Mouse (Mus musculus) bone marrow, adult 2 months (tissue): ENCODE data around the gene Gm10282. TPM values are rescaled to one million over a fixed set of nuclear protein-coding genes. Genes with fewer than 3 reads are reported as not detected.
A peak's percentile ranks its signal among the peaks of the same experiment; 100 is the strongest.

Experiments used
- H3K27ac ChIP-seq: fragments of 200-500 bp; 2 replicates; pipeline ENCODE4 v1.5.1; 2012; ENCODE audit warnings: low read depth, mild to moderate bottlenecking, control low read depth, inconsistent platforms, low read length; ENCODE audit not compliant: control insufficient read depth, poor library complexity, insufficient read depth
- H3K4me1 ChIP-seq: fragments of 200-500 bp; 2 replicates; pipeline ENCODE4 v1.6.1; 2011; ENCODE audit warnings: low read length; ENCODE audit not compliant: control insufficient read depth, insufficient read depth
- H3K4me3 ChIP-seq: fragments of 200-500 bp; replicated peaks from 2 replicates; pipeline ENCODE3; 2011; ENCODE audit warnings: mild to moderate bottlenecking, low read depth, low read length, control low read depth; ENCODE audit not compliant: control insufficient read depth
- CTCF ChIP-seq: fragments of 200-500 bp; IDR thresholded peaks from 2 replicates; pipeline ENCODE4 v1.5.1; 2011; ENCODE audit warnings: low read length, control low read depth; ENCODE audit not compliant: control insufficient read depth, insufficient read depth
- POLR2A ChIP-seq: fragments of 200-500 bp; IDR thresholded peaks from 2 replicates; pipeline ENCODE4 v1.6.1; 2011; ENCODE audit warnings: low read depth, mild to moderate bottlenecking, control low read depth, low read length, borderline replicate concordance; ENCODE audit not compliant: control insufficient read depth
- WGBS: fragments of 180-500 bp; shearing (Covaris S2); methylation state at CpG from one replicate; pipeline ENCODE4 v1.1.7; 2018; 5-methylcytosine and 5-hydroxymethylcytosine counted together
- polyA plus RNA-seq: library from polyadenylated mRNA; stranded (reverse); fragments of >200 nt; gene quantifications from 2 replicates; pipeline ENCODE4 v1.2.4, GENCODE M21; 2011; ENCODE audit warnings: low replicate concordance; ENCODE audit not compliant: missing spikeins, insufficient read depth, insufficient read length

Gene Gm10282
- polyA plus RNA-seq, result 514 and 1,002 TPM in 2 replicates

DNA sequence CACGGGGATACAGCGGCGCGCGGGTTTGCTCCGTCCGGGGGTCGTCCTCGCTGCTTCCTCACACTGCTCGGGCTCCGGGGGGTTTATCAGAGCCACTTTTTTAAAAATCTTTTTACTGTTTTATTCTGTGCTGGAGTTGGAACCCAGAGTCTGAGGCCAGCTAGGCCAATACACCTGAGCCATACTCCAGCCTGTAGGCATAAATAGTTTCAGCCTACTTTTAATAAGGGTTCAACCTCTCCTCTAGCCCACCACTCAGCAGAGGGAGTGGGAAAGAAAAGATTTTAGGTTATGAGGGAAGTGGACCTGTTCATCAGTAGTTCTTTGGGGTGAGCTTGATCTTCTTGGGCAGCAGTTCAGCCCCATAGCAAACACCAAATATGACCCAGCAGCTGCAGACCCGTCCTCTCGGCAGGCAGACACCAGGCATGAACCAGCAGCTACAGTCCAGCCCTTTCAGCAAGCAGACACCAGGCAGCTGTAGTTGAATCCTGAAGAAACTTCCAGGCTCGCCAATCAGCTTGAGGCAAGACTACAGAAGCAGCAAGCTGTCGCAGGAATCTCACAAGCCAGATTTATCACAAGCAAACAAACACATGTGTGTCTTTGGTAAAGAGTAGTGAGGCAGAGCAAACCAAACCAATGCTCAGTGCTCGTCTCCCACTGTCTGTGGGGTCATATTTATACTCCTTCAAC lies at the start of gene Gm10282:
Gene Gm10282 (minus strand): TSS at position 51 of the 696 bp plus-strand sequence.
- Histone ChIP-seq H3K27ac (no peak within 1 kb of the TSS), H3K4me3 (no peak within 1 kb of the TSS), H3K4me1 (no peaks in the 10 kb centered on the region; the same call in none of the 2 replicates)
- 89% methylated on average over 16 of the region's 16 CpGs for WGBS
- TF ChIP-seq POLR2A, result no peak
- no peak for TF ChIP-seq CTCF

DNA sequence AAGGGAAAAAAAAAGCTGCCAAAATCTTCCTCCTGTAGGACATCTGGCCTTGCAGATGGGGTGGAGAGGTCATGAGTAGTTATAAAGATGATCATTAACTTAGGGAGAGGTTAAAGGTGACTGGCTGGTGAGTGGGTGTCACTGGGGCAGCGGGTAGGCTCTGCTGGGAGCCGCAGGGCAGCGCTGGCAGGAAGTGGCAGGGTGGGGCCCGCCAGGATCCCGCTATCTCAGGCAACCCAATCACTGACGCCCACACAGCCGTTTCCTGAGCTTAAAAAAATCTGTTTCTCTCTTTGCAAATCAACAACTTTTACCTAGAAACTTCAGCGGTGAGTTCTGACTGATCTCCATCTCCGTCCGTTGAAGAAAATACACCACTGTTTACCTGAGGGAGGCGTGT lies 49.2 kb upstream of the Gm10282 start:
- Histone ChIP-seq H3K4me3 (no peak overlapping the region), H3K4me1 (peaks cover 31% of the 10 kb centered on the region), H3K27ac (peak overlapping the region; percentile 86)
- 5% methylated on average over 11 of the region's 11 CpGs for WGBS
- TF ChIP-seq CTCF, result no peak
- TF ChIP-seq POLR2A, result no peak

DNA sequence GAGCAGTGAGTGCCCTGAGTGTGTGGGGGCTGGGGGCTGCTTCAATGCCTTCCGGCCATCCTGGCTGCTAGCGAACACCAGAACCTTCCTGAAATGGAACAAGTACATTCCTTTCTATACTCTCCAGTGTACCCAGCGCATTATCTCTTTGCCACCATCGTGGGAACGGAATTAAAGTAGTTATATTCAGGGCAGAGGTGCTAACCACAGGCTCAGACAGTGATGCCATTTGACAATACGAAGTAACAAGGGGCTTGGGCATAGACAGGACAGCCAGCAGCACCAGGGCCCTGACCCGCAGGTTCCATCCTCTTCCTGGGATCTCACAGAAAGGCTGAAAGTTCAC lies 48.6 kb upstream of the Gm10282 start:
- Histone ChIP-seq H3K27ac (peak overlapping the region; percentile 86), H3K4me1 (peaks cover 34% of the 10 kb centered on the region), H3K4me3 (no peak overlapping the region)
- 65% methylated on average over 7 of the region's 7 CpGs for WGBS
- TF ChIP-seq POLR2A (no peak), CTCF (no peak)

DNA sequence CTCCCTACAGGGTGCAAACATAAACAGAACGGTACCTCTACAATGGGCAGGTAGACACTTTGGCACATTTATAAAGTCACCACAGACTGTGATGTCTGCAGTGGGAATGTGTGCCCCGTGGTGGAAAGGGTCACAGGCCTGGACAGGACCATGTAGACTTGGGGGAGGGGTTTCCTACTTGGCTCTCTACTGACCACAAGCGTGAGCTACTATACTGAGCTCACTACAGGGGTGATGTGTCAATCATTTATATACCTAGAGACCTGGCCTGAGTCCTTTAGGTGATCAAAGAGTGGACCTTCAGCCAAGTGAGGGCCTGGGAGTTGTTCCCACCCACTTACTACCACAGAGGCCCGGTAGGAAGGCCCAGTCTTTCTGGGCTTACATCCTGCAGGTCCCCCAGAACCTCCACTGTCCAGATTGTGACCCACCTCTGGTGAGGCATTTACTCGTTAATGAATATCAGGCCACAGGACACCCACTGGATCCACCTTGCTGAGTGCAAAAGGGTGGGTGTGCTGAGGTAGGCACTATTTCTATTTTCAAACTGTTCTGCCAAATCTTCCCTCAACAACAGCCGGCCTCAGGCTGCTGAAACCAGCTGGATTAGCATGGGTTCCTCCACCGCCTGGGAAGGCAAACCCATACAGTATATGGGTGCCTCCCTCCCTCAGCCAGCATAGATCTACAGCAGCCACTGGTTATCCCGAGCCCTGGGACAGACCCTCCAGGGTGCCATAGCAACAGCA lies 48.1 kb upstream of the Gm10282 start:
- peak overlapping the region; percentile 86 for H3K27ac ChIP-seq
- TF ChIP-seq POLR2A, result no peak
- no peak for TF ChIP-seq CTCF
- H3K4me1 ChIP-seq, result peaks cover 36% of the 10 kb centered on the region
- WGBS, result 83% methylated on average over 8 of the region's 8 CpGs
- H3K4me3 ChIP-seq, result no peak overlapping the region

DNA sequence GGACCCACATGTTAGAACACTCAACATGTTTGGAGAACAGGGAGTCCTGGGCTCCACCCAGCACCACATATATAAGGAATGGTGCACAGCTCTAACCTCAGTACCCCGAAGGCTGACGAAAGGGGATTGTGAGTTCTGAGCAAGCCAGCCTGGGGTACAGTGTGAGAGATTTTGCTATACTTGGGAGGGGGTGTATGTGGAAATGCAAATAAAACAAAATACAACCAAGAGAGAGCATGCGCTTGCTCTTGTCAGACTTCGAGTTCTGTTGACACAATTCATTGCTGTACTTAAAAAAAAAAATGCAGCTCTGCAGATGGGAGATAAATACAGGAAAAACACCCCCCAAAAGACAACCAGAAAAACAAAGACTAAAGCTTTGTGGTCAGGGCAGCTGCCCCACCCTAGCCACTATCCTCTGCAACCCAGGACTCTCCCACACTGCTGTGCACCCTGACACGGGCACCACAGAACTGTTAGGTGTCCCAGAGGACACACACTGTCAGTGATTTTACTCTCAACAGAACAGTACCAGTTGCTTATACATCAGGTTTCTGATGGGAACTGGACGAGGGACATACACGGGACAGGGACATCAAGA lies 46.4 kb upstream of the Gm10282 start:
- Histone ChIP-seq H3K27ac (peak overlapping the region; percentile 89), H3K4me1 (peaks cover 34% of the 10 kb centered on the region), H3K4me3 (no peak overlapping the region)
- TF ChIP-seq CTCF (no peak), POLR2A (no peak)
- 49% methylated on average over 7 of the region's 7 CpGs for WGBS

DNA sequence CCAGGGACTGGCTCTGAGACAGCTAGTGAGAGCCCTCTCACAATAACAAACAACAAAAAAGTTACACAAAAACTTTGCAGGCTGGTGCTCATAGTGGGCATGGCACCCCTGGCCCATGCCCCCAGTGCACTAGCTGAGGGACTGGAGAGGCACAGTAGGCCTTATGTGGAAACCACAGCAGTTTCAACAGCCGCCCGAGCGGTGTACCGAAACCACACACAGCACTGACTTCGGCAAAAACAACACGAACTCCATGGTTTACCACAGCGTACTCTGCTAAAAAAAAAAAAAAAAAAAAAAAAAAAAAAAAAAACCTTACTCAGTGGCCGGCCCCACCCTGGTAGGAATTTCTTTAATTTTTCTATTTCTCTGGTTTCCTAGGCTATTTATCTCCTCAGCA lies 45.7 kb upstream of the Gm10282 start:
- 2% methylated on average over 8 of the region's 8 CpGs for WGBS
- peaks cover 30% of the 10 kb centered on the region for H3K4me1 ChIP-seq

DNA sequence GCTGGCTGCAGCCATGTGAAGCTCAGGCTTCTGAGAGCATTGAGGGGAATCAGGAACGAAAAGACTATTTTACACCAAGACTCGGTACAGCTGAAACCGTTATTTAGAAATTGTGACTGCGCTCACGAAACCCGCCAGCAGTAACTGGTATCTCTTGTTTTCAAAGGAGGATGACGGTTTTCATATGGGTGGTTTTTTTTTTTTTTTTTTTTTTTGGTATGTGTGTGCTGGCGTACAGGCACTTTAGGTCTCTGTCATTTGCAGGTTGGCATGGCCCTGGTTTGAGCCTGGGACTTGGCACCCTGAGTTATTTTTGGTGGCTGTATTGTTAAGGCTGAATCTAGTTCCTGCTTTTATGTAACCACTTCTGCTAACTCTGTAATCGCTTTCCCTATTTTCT lies 44.8 kb upstream of the Gm10282 start:
- TF ChIP-seq POLR2A (no peak), CTCF (no peak)
- WGBS, result 8% methylated on average over 9 of the region's 9 CpGs
- Histone ChIP-seq H3K27ac (peak overlapping the region; percentile 79), H3K4me1 (peaks cover 26% of the 10 kb centered on the region), H3K4me3 (no peak overlapping the region)

More for the DNA sequence above, 45.7 kb upstream of the Gm10282 start:
- TF ChIP-seq POLR2A (peak; percentile 46; the same call in 1 of the 2 replicates), CTCF (no peak)
- H3K4me3 ChIP-seq, result no peak overlapping the region
- H3K27ac ChIP-seq, result peak overlapping the region; percentile 89

DNA sequence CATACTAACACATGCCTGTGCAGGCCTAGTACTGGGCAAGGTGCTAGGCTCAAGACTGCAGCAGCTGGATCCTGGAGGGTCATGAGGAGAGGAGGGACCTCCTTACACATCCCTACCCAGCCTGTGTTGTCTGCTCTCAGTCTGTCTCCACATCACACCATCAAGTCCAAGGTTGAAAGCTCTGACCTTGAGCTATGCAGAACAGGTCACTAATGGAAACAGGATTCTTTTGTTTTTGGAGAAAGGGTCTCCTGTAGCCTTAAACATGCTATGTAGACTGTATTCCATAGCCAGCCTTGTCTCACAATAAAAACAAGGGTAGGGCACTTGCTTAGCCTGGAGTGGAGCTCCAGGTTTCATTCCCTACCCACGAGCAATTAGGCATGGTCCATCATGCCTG lies 43.9 kb upstream of the Gm10282 start:
- Histone ChIP-seq H3K4me1 (peaks cover 25% of the 10 kb centered on the region), H3K27ac (peak overlapping the region; percentile 79; the same call in 1 of the 2 replicates), H3K4me3 (no peak overlapping the region)
- no peak for TF ChIP-seq CTCF
- no peak for TF ChIP-seq POLR2A
- WGBS, result 93% methylated on average over 1 of the region's 1 CpGs
